Mouse (Mus musculus) retina, adult 2 months (tissue): ENCODE results near the gene Hcn2.
"Not testable (repeated sequence)": the region's sequence is repeated elsewhere in the genome, so short reads cannot be mapped to it uniquely, and the experiment has no call there.

Experiments used
- DNase-seq: peaks from one replicate; pipeline ENCODE4 v3.0.0-alpha.2; 2012; ENCODE audit warnings: low read depth, low spot score

The Hcn2 gene

GRCm38 (mm10) chr10:79687513-79687912 is 28.9 kb upstream of the Hcn2 start:
- DNase-seq: no peak

GRCm38 (mm10) chr10:79688720-79689119 is 27.7 kb upstream of the Hcn2 start, which contains the start of gene Gzmm:
TSS of gene Gzmm (plus strand) at chr10:79689020.
- no peak for DNase-seq

- DNase-seq: no peak
Measured at GRCm38 (mm10) chr10:79689178-79689577, 27.3 kb upstream of the Hcn2 start.

- DNase-seq: no peak
Measured at GRCm38 (mm10) chr10:79691986-79692548, 24.4 kb upstream of the Hcn2 start.

- DNase-seq: peak; percentile 83
Measured at GRCm38 (mm10) chr10:79693580-79694378, 22.7 kb upstream of the Hcn2 start.

- DNase-seq: no peak
Measured at GRCm38 (mm10) chr10:79694379-79694655, 22.1 kb upstream of the Hcn2 start.

GRCm38 (mm10) chr10:79695231-79696128 is 21.0 kb upstream of the Hcn2 start:
- DNase-seq: no peak

- no peak for DNase-seq
Measured at GRCm38 (mm10) chr10:79696129-79696651, 20.2 kb upstream of the Hcn2 start.

- no peak for DNase-seq
Measured at GRCm38 (mm10) chr10:79697916-79698315, 18.5 kb upstream of the Hcn2 start.

- DNase-seq: no peak
Measured at GRCm38 (mm10) chr10:79698459-79698858, 18.0 kb upstream of the Hcn2 start.

- DNase-seq: no peak
Measured at GRCm38 (mm10) chr10:79700676-79701075, 15.8 kb upstream of the Hcn2 start.

GRCm38 (mm10) chr10:79701443-79702129 is 14.8 kb upstream of the Hcn2 start:
- no peak for DNase-seq

GRCm38 (mm10) chr10:79702970-79703369 is 13.5 kb upstream of the Hcn2 start:
- DNase-seq: not testable (repeated sequence)

GRCm38 (mm10) chr10:79703541-79703940 is 12.9 kb upstream of the Hcn2 start:
- no peak for DNase-seq

- peak; percentile 96 for DNase-seq
Measured at GRCm38 (mm10) chr10:79704065-79704969, 12.1 kb upstream of the Hcn2 start, which contains the start of gene Bsg. TSS of gene Bsg (plus strand) at chr10:79704491.

GRCm38 (mm10) chr10:79704970-79705360 is 11.5 kb upstream of the Hcn2 start:
- no peak for DNase-seq

GRCm38 (mm10) chr10:79705951-79706350 is 10.5 kb upstream of the Hcn2 start:
- no peak for DNase-seq

GRCm38 (mm10) chr10:79706406-79707094 is 9.9 kb upstream of the Hcn2 start:
- DNase-seq: no peak

GRCm38 (mm10) chr10:79707162-79707561 is 9.3 kb upstream of the Hcn2 start:
- no peak for DNase-seq

- DNase-seq: no peak
Measured at GRCm38 (mm10) chr10:79707759-79708158, 8.7 kb upstream of the Hcn2 start.
